Mouse (Mus musculus): Measurements from ENCODE around the gene Fam49a.
"Not testable (repeated sequence)": the region's sequence is repeated elsewhere in the genome, so short reads cannot be mapped to it uniquely, and the experiment has no call there.

Gene Fam49a

GRCm38 (mm10) chr12:12315011-12315410 is 53.1 kb downstream of the Fam49a start:
- DNase-seq: no peak

- DNase-seq: peak; percentile 28 to 34
These were observed 55.0 kb downstream of the Fam49a start for GRCm38 (mm10) chr12:12316956-12317355.

GRCm38 (mm10) chr12:12317606-12318005 is 55.7 kb downstream of the Fam49a start:
- no peak for DNase-seq

GRCm38 (mm10) chr12:12318140-12318734 is 56.3 kb downstream of the Fam49a start:
- peak in 1 of 2 experiments; percentile 31 for DNase-seq

- no peak for DNase-seq
These were observed 58.8 kb downstream of the Fam49a start for GRCm38 (mm10) chr12:12320693-12321092.

- no peak for DNase-seq
These were observed 59.2 kb downstream of the Fam49a start for GRCm38 (mm10) chr12:12321111-12321510.

- no peak for DNase-seq
These were observed 61.1 kb downstream of the Fam49a start for GRCm38 (mm10) chr12:12323084-12323483.

GRCm38 (mm10) chr12:12323616-12324223 is 61.8 kb downstream of the Fam49a start:
- peak; percentile 96 for DNase-seq

GRCm38 (mm10) chr12:12324266-12324665 is 62.3 kb downstream of the Fam49a start:
- not testable (repeated sequence) for DNase-seq

- DNase-seq: peak in 1 of 2 experiments; percentile 2
These were observed 71.8 kb downstream of the Fam49a start for GRCm38 (mm10) chr12:12333526-12334310.

GRCm38 (mm10) chr12:12334486-12334885 is 72.5 kb downstream of the Fam49a start:
- no peak for DNase-seq

GRCm38 (mm10) chr12:12335566-12335965 is 73.6 kb downstream of the Fam49a start:
- DNase-seq: no peak

GRCm38 (mm10) chr12:12337378-12337777 is 75.4 kb downstream of the Fam49a start:
- no peak for DNase-seq

- no peak for DNase-seq
These were observed 81.4 kb downstream of the Fam49a start for GRCm38 (mm10) chr12:12343320-12343719.

- no peak for DNase-seq
These were observed 86.7 kb downstream of the Fam49a start for GRCm38 (mm10) chr12:12348625-12349024.

- no peak for DNase-seq
These were observed 87.8 kb downstream of the Fam49a start for GRCm38 (mm10) chr12:12349645-12350288.

- no peak for DNase-seq
These were observed 90.0 kb downstream of the Fam49a start for GRCm38 (mm10) chr12:12351816-12352552.

- DNase-seq: no peak
These were observed 92.2 kb downstream of the Fam49a start for GRCm38 (mm10) chr12:12354115-12354653.

GRCm38 (mm10) chr12:12356048-12356447 is 94.1 kb downstream of the Fam49a start:
- DNase-seq: peak; percentile 25 to 26

- peak; percentile 61 to 76 for DNase-seq
These were observed 94.5 kb downstream of the Fam49a start for GRCm38 (mm10) chr12:12356463-12356862.

- DNase-seq: peak; percentile 56 to 62
These were observed 95.0 kb downstream of the Fam49a start for GRCm38 (mm10) chr12:12356946-12357345.

- no peak for DNase-seq
These were observed 98.0 kb downstream of the Fam49a start for GRCm38 (mm10) chr12:12359923-12360322.
